Mouse (Mus musculus): ENCODE results near the gene Gm21897.
"Not testable (repeated sequence)": the region's sequence is repeated elsewhere in the genome, so short reads cannot be mapped to it uniquely, and the experiment has no call there.

The Gm21897 gene

DNA sequence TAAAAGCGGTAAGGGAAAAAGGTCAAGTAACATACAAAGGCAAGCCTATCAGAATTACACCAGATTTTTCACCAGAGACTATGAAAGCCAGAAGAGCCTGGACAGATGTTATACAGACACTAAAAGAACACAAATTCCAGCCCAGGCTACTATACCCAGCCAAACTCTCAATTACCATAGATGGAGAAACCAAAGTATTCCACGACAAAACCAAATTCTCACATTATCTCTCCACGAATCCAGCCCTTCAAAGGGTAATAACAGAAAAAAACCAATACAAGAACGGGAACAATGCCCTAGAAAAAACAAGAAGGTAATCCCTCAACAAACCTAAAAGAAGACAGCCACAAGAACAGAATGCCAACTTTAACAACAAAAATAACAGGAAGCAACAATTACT, at the start of gene Gm21897:
Gm21897 (plus strand) TSS at position 301 of the 400 bp plus-strand sequence.
- not testable (repeated sequence) for DNase-seq (ENCODE audit: low read depth)

DNA sequence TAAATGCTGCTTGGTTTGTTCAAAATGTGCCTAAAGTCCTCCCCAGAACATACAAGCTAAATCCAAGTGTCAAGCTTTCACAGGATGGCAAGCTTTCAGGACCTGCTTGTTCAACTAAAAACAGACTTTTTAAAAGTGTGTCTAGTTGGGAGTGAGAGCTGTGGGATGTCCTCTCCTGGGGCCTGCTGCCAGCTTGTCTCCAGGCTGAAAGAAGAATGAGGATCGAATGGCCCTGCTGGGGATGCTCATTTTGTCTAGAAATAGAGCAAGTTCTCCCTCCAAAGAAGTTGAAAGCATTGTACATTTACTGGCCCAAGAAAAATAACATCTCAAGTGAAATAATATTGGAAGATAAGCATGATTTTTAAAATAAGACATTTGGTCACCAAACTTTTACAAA, 45.0 kb upstream of the Gm21897 start:
- no peak for DNase-seq (ENCODE audit: low read depth)

DNA sequence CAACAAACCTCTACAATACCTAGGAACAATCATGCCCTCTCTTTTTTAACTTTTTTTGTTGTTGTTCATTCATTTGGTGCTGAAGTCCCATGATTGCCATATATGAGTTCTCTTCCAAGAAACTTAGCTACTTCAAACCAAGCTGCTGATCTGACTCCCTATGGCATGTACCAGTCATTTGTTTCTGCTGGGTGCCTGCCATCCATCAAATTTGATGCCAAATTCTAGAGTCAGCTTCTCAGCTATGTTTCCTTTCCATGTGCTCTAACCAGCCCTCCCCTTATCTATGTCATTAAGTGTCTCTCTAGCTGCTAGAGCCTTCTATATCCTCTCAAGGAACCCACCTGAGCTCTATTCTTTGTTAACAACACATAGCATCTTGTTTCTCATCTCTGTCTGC, 39.8 kb upstream of the Gm21897 start:
- no peak for DNase-seq (ENCODE audit: low read depth)

- DNase-seq (ENCODE audit: low read depth): no peak
Observed at GRCm38 (mm10) chr16:15293041-15293440, 24.2 kb upstream of the Gm21897 start.

DNA sequence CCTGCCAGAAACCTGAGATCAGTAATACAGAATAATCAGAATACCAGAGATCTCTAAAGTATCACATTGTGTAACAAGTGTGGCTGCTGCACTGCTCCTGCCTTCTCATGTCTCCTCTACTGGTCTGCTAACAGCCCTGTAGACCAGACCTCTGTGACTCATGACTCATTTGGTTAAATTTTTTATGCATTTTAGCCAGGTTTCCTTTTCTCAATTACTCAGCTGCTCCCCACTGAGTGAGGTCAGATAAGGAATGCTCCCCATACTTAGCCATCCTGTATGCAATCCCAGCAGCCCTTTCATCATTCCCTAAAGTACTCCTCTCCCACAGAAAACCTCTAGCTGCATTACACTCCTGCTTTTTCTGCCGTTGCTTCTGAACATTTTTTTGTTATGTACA, 23.0 kb upstream of the Gm21897 start:
- DNase-seq (ENCODE audit: low read depth): no peak

DNA sequence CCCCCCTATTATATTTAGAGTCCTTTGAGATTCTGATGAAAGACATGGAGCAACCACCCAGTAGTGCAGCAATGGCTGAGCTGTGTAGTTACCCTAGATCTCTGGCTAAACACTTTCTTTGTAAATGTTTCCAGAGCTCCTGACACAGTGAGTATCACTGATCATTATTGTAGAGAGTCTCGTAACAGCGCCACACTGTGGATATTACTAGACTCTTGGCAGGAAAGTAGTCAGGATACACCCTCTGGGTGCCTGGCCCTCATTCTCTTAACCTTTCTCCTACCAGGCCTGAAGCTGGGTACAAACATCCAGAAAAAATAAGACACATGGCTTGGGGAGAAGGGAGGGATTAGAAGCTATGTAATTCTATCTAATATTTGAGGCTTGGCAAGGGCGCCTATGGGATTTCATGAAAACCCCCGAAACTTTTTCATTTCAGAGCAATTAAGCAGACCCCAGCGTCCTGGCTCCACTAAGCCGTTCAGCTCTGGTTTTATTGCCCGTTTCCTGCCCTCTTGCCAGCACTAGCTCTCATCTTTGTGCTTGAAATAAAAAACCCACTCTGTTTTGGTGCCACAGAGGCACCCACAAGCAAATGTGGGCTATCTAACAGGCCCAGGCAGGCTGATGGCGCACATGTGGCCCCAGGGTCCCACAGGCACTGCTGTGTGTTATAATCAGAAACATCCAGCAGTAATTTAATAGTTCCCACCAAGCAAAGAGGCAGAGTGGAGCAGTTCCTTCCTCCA, 22.2 kb upstream of the Gm21897 start:
- no peak for DNase-seq (ENCODE audit: low read depth)

- no peak for DNase-seq (ENCODE audit: low read depth)
Observed at GRCm38 (mm10) chr16:15334526-15334925, 17.3 kb downstream of the Gm21897 start.

DNA sequence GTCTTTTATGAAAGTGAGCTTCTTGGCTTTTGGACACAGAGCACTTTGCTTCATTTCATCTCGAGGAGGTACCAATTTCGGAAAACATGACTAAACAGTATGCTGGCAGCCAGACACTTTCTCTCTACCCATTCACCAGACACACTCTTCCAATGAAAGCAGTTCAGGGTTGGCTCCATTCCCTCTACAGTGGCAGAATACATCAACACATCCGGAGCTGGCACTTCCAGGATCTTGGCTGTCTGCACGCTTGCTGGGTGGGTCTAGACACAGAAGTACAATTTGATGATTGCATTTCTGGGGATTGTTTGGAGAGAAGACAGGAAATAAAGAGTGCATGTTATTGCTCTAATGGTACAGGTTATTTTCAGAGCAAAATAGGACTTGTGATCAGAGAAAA, 21.8 kb downstream of the Gm21897 start:
- no peak for DNase-seq (ENCODE audit: low read depth)

- DNase-seq (ENCODE audit: low read depth): no peak
Observed at GRCm38 (mm10) chr16:15346045-15346444, 28.8 kb downstream of the Gm21897 start.

DNA sequence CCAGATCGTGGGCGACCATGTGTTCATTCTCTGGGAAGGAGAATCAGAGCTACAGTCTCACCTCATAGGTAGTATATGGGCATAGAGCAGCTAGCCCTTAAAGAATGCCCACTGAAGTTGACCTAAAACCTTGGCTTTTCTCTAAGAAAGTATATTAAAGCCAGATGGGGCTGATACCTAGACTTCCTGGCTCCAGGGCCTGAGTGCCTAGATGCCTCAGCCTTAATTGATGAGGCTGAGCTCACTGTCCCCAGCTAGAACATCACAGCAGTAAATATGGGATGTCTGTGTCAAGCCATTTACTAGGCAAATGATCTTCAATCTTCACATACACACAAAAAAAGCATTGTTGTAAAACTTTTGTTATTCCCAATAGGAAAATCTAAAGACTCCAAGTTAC, 32.1 kb downstream of the Gm21897 start:
- no peak for DNase-seq (ENCODE audit: low read depth)

GRCm38 (mm10) chr16:15351301-15351700, 34.0 kb downstream of the Gm21897 start:
- DNase-seq (ENCODE audit: low read depth): no peak

DNA sequence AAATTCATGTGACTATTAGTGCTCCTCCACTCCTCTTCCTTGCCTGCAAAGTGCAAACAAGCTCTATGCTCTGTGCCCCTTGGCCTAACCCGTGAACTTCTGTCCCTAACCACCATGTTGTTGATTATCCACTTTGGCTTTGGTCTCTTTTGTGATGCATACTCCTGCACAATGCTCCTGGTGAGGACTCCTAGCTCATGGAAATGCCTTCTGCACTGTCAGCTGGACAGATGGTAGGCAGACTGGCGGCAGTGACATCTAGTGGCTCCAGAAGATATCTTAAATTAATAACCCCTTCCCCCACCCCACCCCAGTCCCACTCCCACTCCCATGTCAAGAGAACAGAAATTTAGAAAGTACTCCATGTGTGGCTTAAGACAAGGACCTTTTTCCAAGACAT, 35.1 kb downstream of the Gm21897 start:
- no peak for DNase-seq (ENCODE audit: low read depth)

GRCm38 (mm10) chr16:15354901-15355300, 37.6 kb downstream of the Gm21897 start:
- DNase-seq (ENCODE audit: low read depth): no peak

GRCm38 (mm10) chr16:15355339-15355738, 38.1 kb downstream of the Gm21897 start:
- DNase-seq (ENCODE audit: low read depth): no peak

DNA sequence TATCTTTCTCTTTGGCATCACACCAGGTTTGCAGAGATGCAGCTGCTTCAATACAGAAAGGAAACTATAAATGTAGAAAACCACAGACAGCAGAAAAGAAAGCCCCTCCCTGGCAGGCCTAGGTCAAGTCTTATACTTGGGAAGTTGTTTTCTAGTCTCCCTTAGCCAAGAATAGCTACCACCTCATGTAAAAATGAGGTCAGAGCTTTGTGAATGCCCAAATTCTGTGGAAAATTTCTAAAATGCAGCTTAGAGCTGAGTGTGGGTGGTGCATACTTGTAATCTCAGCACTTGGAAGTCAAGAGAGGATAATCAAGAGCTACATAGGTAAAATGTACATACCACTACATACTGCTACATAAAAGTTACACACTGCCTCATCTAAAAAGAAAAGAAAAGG, 40.5 kb downstream of the Gm21897 start:
- no peak for DNase-seq (ENCODE audit: low read depth)

- DNase-seq (ENCODE audit: low read depth): no peak
Observed at GRCm38 (mm10) chr16:15359110-15359782, 42.0 kb downstream of the Gm21897 start.

GRCm38 (mm10) chr16:15360825-15361224, 43.6 kb downstream of the Gm21897 start:
- no peak for DNase-seq (ENCODE audit: low read depth)
